Mouse (Mus musculus) ES-CJ7 (cell line): ENCODE data around the gene Rtl8c.
"Not testable (repeated sequence)": the region's sequence is repeated elsewhere in the genome, so short reads cannot be mapped to it uniquely, and the experiment has no call there.

Source experiments
- DNase-seq: peaks from one replicate; pipeline ENCODE4 v3.0.0; 2011; ENCODE audit warnings: low read depth, low spot score

Gene Rtl8c

DNA sequence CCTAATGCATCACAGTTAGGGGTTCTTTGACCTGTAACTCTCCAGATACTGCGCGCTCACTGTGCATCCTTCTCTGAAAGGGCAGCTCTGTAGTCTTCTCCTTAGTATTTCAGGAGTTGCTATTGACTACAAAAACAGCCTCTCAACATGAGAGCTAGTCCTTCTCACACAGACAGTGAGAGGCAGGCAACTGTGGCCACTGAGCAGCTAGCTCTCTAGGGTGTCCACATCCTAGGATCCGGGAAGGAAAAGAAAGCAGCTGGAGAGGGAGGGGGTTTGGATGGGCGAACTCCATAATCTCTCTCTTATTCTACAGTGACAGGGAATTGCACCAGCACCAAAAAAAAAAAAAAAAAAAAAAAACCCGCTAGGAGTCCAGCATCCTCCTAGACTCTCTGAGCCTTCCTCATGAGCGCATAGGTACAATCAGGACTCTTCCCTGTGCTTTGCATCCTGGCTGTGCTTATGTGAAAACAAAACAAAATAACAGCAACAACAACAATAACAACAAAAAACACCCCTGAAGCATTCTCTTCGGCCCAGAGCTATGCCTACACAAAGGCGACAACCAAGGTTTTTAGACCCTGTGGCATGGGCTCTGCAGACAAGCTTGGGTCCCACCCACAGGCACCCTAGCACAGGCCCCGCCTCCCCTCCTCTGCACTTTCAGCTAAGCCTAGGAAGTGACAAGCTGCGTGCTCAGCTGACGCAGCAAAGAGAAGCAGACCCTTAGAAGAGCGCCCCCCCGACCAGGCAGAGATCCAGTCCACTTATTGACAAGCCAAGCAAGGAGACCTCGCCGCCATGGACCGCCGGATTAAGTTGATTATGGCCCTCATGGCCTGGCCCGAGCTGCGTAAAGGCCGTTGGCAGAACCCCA is at the start of gene Rtl8c:
TSS of gene Rtl8c (plus strand) at position 791 of the 880 bp plus-strand sequence.
- DNase-seq = peak; percentile 33

DNA sequence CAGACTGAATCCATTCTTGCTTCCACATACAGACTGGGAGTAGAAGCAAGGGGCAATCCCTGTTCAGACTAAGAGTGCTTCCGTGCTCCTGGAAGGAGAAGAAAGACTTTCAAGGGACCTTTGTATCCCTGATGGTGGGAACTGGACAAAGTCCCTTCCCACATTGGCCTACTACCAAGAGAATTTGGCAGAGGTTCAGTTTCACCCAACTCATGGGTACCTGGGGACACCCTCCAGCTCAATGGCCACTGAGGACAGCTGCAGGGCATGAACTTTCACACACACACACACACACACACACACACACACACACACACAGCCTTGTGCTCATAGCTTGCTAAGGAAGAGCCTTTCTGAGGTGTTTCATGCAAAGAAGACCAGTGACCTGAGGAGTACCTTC is 28.5 kb upstream of the Rtl8c start:
- no peak for DNase-seq

- not testable (repeated sequence) for DNase-seq
These were observed 26.4 kb upstream of the Rtl8c start for GRCm38 (mm10) chrX:53581407-53581806.

- not testable (repeated sequence) for DNase-seq
These were observed 24.4 kb upstream of the Rtl8c start for GRCm38 (mm10) chrX:53583404-53583803.

DNA sequence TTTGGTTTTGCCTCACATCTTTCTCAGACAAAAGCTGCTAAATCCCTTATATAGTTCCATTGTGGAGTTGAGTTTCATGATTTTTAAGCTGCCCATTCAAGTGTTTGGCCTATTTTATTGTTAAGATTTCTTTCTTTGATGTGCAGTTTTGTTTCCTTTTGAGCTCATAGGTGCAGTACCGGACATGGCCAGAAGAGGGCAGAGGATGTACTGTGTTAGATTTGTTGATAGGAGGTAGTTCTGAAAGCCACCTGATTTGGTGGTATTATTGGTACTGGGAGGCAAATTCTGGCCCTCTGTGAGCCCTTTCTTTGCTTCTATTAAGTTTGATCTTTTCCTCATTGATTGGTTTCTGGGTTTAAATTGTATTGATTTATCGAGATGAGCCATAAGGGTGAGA is 7.8 kb upstream of the Rtl8c start:
- DNase-seq = not testable (repeated sequence)

DNA sequence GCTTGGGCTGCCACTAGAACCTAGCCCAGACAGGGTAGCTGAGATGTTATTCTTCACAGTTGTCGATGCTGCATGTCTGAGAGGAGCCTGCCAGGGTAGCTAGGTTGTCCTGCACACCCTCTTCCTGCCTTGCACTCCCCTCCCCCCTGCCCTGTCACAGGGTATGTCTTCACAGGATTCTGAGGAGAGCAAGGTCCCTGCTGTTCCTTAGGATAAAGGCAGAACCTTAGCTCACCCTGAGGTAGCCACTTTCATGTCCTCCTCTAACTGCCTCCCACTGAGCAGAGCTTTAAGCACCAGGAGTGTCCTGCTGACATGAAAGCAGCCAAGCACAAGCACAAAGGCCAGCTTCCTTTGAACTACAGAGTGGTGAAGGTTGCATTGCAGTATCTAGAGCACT is 1.7 kb upstream of the Rtl8c start:
- DNase-seq = peak; percentile 13

DNA sequence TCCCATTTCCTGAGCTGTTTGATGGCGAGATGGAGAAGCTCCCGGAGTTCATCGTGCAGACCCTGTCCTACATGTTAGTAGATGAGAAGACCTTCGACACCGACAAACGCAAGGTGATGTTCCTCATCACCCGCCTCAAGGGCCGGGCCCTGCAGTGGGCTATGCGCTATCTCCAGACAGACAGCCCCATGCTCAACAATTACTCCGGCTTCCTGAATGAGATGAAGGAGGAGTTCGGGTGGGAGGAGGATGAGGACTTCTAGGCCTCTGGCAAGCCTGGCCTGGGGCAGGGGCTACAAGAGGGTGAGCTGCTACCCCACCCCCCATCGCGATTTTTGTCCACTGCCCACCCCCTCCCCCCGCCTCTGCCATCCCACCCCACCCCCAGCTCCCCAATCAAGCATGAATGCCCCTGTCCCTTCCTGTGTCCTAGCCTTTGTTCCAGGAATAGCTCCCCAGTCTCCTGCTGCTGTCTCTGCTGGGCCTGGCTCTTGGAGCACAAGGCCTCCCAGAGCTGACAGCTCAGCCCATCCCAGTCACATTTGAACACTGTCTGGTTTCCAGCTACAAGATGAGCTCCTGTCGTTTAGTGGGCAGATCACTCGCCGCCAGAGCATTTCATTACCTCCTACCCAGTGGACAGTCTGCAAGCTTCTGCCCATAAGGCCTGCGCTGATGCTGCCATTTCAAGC is 436 bp downstream of the Rtl8c start:
- DNase-seq = peak; percentile 1

DNA sequence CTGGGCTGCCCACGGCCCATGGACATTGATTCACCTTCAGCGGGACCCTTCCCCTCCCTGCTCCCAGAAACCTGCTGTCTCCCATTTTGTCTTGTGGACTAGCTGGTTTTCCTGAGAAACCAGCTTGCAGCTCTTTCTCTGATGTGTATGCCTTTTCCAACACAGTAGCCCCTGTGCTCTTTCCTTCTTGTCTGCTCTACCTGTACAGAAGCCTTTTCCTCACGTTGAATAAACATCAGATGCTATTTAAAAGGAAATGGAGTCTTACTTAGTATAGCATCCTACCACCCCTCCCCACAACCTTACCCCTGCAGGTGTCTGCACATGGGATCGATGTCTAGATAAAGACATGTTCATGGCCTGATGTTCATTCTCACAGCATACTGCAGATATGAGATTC is 1.0 kb downstream of the Rtl8c start, which contains the start of gene Gm14597:
TSS of gene Gm14597 (minus strand) at position 101 of the 400 bp plus-strand sequence.
- DNase-seq = not testable (repeated sequence)

- DNase-seq = peak; percentile 41
These were observed 2.7 kb downstream of the Rtl8c start for GRCm38 (mm10) chrX:53610571-53610970.

DNA sequence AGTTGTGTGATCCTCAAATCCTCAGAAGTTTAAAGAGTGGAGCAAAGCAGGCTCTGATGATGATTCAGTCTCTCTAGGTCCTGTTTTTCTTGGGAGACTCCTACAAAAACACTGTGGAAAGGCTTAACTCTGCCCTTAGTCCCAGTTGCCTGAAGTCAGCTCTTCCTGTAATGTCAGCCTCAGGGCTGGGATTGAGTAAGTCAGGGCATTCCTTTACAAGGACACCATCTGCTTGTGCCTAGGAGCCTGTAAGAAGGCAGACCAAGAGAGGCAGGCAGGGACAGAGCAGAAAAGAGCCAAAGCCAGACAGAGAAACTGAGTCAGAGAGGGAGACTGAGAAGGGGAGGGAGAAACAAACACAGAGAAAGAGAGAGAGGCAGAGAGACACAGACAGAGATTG is 3.6 kb downstream of the Rtl8c start:
- not testable (repeated sequence) for DNase-seq

GRCm38 (mm10) chrX:53638107-53638506 is 30.3 kb downstream of the Rtl8c start:
- not testable (repeated sequence) for DNase-seq

DNA sequence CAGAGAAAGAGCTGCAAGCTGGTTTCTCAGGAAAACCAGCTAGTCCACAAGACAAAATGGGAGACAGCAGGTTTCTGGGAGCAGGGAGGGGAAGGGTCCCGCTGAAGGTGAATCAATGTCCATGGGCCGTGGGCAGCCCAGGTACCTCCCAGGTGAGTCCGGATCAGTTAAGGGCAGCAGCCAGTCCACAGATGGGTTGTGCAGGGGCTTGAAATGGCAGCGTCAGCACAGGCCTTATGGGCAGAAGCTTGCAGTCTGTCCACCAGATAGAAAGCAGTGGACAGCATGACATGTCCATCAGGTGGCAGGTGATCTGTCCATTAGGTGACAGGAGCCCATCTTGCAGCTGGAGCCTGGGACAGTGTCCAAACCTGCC is 34.8 kb downstream of the Rtl8c start:
- DNase-seq = not testable (repeated sequence)

GRCm38 (mm10) chrX:53642980-53643961 is 35.4 kb downstream of the Rtl8c start, which contains the start of gene Rtl8a:
TSS of gene Rtl8a (minus strand) at chrX:53643682.
- DNase-seq = peak; percentile 50

DNA sequence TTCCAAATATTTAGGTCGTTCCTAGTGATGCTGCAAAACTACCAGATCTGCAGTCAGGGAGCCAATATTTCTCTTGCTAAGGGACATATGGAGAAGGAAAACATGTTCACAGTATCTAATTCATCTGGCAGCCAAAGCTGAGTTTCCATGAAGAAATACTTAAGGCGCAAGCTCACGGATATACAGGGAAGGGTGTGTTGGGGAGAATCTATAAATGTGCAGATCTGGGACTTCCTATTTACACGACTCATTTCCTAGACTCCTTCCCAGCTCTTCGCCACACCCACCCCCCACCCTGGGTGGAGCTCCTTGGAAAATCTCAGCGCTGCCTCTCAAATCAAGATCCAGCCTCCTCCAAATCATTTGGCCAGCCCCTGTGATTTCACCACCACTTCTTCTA is 38.1 kb downstream of the Rtl8c start:
- DNase-seq = peak; percentile 1

- DNase-seq = not testable (repeated sequence)
These were observed 45.1 kb downstream of the Rtl8c start for GRCm38 (mm10) chrX:53652917-53653316.
